Mouse (Mus musculus) stomach, adult 2 months (tissue): ENCODE measurements around the gene Rbmy. TPM values are rescaled to one million over a fixed set of nuclear protein-coding genes. Genes with fewer than 3 reads are reported as not detected.

Source experiments
- polyA plus RNA-seq: library from polyadenylated mRNA; depleted of rRNA; stranded (reverse); fragments of >200 nt; gene quantifications from 2 replicates; pipeline ENCODE4 v1.2.3, GENCODE M21; 2012; rRNA removed

Rbmy gene
- not detected in 2 replicates for polyA plus RNA-seq

GRCm38 (mm10) chrY:2830380-2830779, at the start of gene Rbmy, which contains the start of gene Gm10256:
Gene Rbmy (plus strand): TSS chrY:2830680.
Gene Gm10256 (plus strand): TSS chrY:2830699.

GRCm38 (mm10) chrY:2796105-2796504, 34.4 kb upstream of the Rbmy start, which contains the start of gene Gm4064:
Gene Gm4064 (minus strand): TSS chrY:2796205.

Other genes with a start within 250 kb of the Rbmy start
- gene H2al2c, start 231.6 kb upstream of the Rbmy start, polyA plus RNA-seq, result not detected in 2 replicates
- gene Sry, start 167.0 kb upstream of the Rbmy start, polyA plus RNA-seq, result not detected in 2 replicates
- not detected in 2 replicates for gene H2al2b, start 110.0 kb upstream of the Rbmy start, polyA plus RNA-seq
- not detected in 2 replicates for gene Gm4064, start 34.5 kb upstream of the Rbmy start, polyA plus RNA-seq
- gene Gm10256, start within 50 bp of the Rbmy start, polyA plus RNA-seq, result not detected in 2 replicates
- not detected in 2 replicates for gene Gm10352, start 70.3 kb downstream of the Rbmy start, polyA plus RNA-seq
- not detected in 2 replicates for gene Gm29289, start 101.9 kb downstream of the Rbmy start, polyA plus RNA-seq